Comparison of ENCODE assay signal across 22 mouse cellular contexts in the genomic region with DNA sequence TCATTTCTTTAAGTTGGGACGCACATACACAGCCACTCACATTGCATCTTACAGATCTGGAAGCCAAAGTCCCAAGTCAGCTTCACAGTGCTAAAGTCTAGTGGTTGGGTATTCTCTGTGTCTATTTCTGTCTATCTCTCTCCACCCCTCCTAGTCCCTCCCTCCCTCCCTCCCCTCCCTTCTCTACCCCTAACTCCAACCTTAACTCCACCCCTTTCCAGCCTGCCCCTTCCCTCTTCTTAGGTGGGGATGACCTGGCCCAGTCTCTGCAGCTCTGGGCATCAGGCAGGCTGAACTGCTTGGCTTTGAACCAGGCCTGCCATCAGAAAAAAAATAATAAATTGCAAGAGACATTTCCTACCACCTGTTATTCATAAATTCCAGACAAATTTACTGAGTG.
DNase-seq lines count a peak whose midpoint lies in the region; ATAC-seq lines count a peak whose summit lies in the region.
"Had no signal": no experiment of that assay in that cellular context is flagged by ENCODE, and none has a peak within 500 bp of the region (broad histone marks: within the 10 kb centered on the region; RNA-seq: fewer than 3 reads in every experiment).

No protein-coding gene starts in this region.

- ATAC-seq in embryonic facial prominence, embryonic 11.5 days (replicated peaks; ENCODE audit: insufficient number of reproducible peaks, low FRiP score, low TSS enrichment, low read depth), result peak; percentile 41; the same call in 1 of the 2 replicates
- ATAC-seq in limb, embryonic 12.5 days (ENCODE audit: insufficient number of reproducible peaks, insufficient read depth, low FRiP score, low TSS enrichment, low read depth), result 0 out of 2 replicates have a peak, but pooled peaks have one; percentile 30
- ATAC-seq in neural tube, embryonic 15.5 days (ENCODE audit: low FRiP score), result no peak
- ATAC-seq in kidney, embryonic 14.5 days (ENCODE audit: low FRiP score, low TSS enrichment), result no peak
- ATAC-seq: CD4-positive, CD25-positive, alpha-beta regulatory T cell, adult 4 months; forebrain, embryonic 13.5 days; intestine, embryonic 16.5 days; Patski had no signal

- H3K4me2 ChIP-seq in embryonic facial prominence, embryonic 11.5 days (ENCODE audit: low read depth, low read length), result no peak overlapping the region
- no peak overlapping the region for H3K4me2 ChIP-seq in limb, embryonic 12.5 days
- H3K4me2 ChIP-seq in neural tube, embryonic 15.5 days, result 0 out of 2 replicates have a peak overlapping the region, but pooled peaks have one; percentile 15
- no peak overlapping the region for H3K4me2 ChIP-seq in kidney, embryonic 14.5 days (replicated peaks; ENCODE audit: low read depth, low read length)
- H3K4me2 ChIP-seq: forebrain, embryonic 13.5 days had no signal

- H3K9me3 ChIP-seq in embryonic facial prominence, embryonic 11.5 days (replicated peaks; ENCODE audit: control insufficient read depth, low read length), result no peaks in the 10 kb centered on the region
- no peaks in the 10 kb centered on the region for H3K9me3 ChIP-seq in embryonic facial prominence, embryonic 10.5 days
- H3K9me3 ChIP-seq in limb, embryonic 12.5 days, result no peaks in the 10 kb centered on the region
- H3K9me3 ChIP-seq in limb, embryonic 10.5 days (replicated peaks), result no peaks in the 10 kb centered on the region
- no peaks in the 10 kb centered on the region for H3K9me3 ChIP-seq in neural tube, embryonic 15.5 days (replicated peaks)
- no peaks in the 10 kb centered on the region for H3K9me3 ChIP-seq in kidney, embryonic 14.5 days (ENCODE audit: control insufficient read depth, low read length)
- H3K9me3 ChIP-seq: embryonic facial prominence, embryonic 13.5 days; forebrain, embryonic 13.5 days; heart, embryonic 10.5 days had no signal

- H3K36me3 ChIP-seq in embryonic facial prominence, embryonic 11.5 days (replicated peaks; ENCODE audit: control insufficient read depth, insufficient read depth, low read depth, low read length), result no peaks in the 10 kb centered on the region
- no peaks in the 10 kb centered on the region for H3K36me3 ChIP-seq in embryonic facial prominence, embryonic 10.5 days (replicated peaks)
- no peaks in the 10 kb centered on the region for H3K36me3 ChIP-seq in limb, embryonic 12.5 days
- H3K36me3 ChIP-seq in limb, embryonic 10.5 days, result no peaks in the 10 kb centered on the region
- H3K36me3 ChIP-seq in neural tube, embryonic 15.5 days, result no peaks in the 10 kb centered on the region
- no peaks in the 10 kb centered on the region for H3K36me3 ChIP-seq in kidney, embryonic 14.5 days (ENCODE audit: control insufficient read depth, insufficient read depth, low read length)
- H3K36me3 ChIP-seq: embryonic facial prominence, embryonic 13.5 days; heart, embryonic 10.5 days had no signal

- no peak overlapping the region for H3K4me3 ChIP-seq in embryonic facial prominence, embryonic 11.5 days (ENCODE audit: low read depth, low read length)
- no peak overlapping the region for H3K4me3 ChIP-seq in embryonic facial prominence, embryonic 10.5 days
- H3K4me3 ChIP-seq in limb, embryonic 12.5 days (replicated peaks), result no peak overlapping the region
- H3K4me3 ChIP-seq in limb, embryonic 10.5 days, result no peak overlapping the region
- no peak overlapping the region for H3K4me3 ChIP-seq in neural tube, embryonic 15.5 days (replicated peaks)
- H3K4me3 ChIP-seq in kidney, embryonic 14.5 days (ENCODE audit: low read length), result no peak overlapping the region
- H3K4me3 ChIP-seq: embryonic facial prominence, embryonic 13.5 days; forebrain, embryonic 13.5 days; heart, embryonic 10.5 days had no signal

- no peak for DNase-seq in embryonic facial prominence, embryonic 11.5 days (ENCODE audit: low spot score)
- no peak for DNase-seq in embryonic facial prominence, embryonic 10.5 days (ENCODE audit: low spot score)
- no peak for DNase-seq in limb, embryonic 10.5 days (ENCODE audit: low spot score)
- peak; percentile 54 for DNase-seq in forelimb bud, embryonic 11.5 days (ENCODE audit: low read depth, low spot score)
- no peak for DNase-seq in thymus, postnatal 4 days
- DNase-seq: adrenal gland, adult 8-10 months; adrenal gland, postnatal 36 days; B cell, adult 2 months; cerebellum, adult 8-10 months; cerebellum, postnatal 14 days; heart, adult 18-20 months; heart, postnatal 10 days; heart, postnatal 4 days had no signal

- WGBS in embryonic facial prominence, embryonic 11.5 days, result 96% methylated on average over 1 of the region's 1 CpGs
- 93% methylated on average over 1 of the region's 1 CpGs for WGBS in embryonic facial prominence, embryonic 10.5 days
- WGBS in limb, embryonic 12.5 days, result 65% methylated on average over 1 of the region's 1 CpGs
- WGBS in limb, embryonic 10.5 days, result 94% methylated on average over 1 of the region's 1 CpGs
- WGBS in neural tube, embryonic 15.5 days, result 92% methylated on average over 1 of the region's 1 CpGs
- WGBS in kidney, embryonic 14.5 days, result 88% methylated on average over 1 of the region's 1 CpGs

- H3K4me1 ChIP-seq in embryonic facial prominence, embryonic 11.5 days (ENCODE audit: control insufficient read depth, insufficient read depth, low read length), result peaks cover 4% of the 10 kb centered on the region
- H3K4me1 ChIP-seq in embryonic facial prominence, embryonic 10.5 days, result peaks cover 53% of the 10 kb centered on the region
- H3K4me1 ChIP-seq in limb, embryonic 12.5 days (replicated peaks), result peaks cover 50% of the 10 kb centered on the region
- H3K4me1 ChIP-seq in limb, embryonic 10.5 days, result peaks cover 63% of the 10 kb centered on the region
- H3K4me1 ChIP-seq in neural tube, embryonic 15.5 days, result peaks cover 44% of the 10 kb centered on the region
- peaks cover 22% of the 10 kb centered on the region for H3K4me1 ChIP-seq in kidney, embryonic 14.5 days (ENCODE audit: control insufficient read depth, insufficient read depth, low read length)

- H3K9ac ChIP-seq in embryonic facial prominence, embryonic 11.5 days (replicated peaks; ENCODE audit: low read length), result no peak overlapping the region
- H3K9ac ChIP-seq in limb, embryonic 12.5 days (replicated peaks), result no peak overlapping the region
- no peak overlapping the region for H3K9ac ChIP-seq in neural tube, embryonic 15.5 days (replicated peaks)
- no peak overlapping the region for H3K9ac ChIP-seq in kidney, embryonic 14.5 days (ENCODE audit: low read depth, low read length)
- H3K9ac ChIP-seq: embryonic facial prominence, embryonic 13.5 days; forebrain, embryonic 13.5 days had no signal

- H3K27me3 ChIP-seq in embryonic facial prominence, embryonic 11.5 days (ENCODE audit: control insufficient read depth, insufficient read depth, low read length), result peaks cover 12% of the 10 kb centered on the region
- peaks cover 67% of the 10 kb centered on the region for H3K27me3 ChIP-seq in embryonic facial prominence, embryonic 10.5 days (replicated peaks; ENCODE audit: low read depth, poor library complexity, severe bottlenecking)
- peaks cover 99% of the 10 kb centered on the region for H3K27me3 ChIP-seq in limb, embryonic 12.5 days
- H3K27me3 ChIP-seq in limb, embryonic 10.5 days (ENCODE audit: low read depth, poor library complexity, severe bottlenecking), result peaks cover 94% of the 10 kb centered on the region
- H3K27me3 ChIP-seq in neural tube, embryonic 15.5 days (replicated peaks), result peaks cover 31% of the 10 kb centered on the region
- H3K27me3 ChIP-seq in kidney, embryonic 14.5 days (ENCODE audit: control insufficient read depth, insufficient read depth, low read length), result peaks cover 39% of the 10 kb centered on the region

- H3K27ac ChIP-seq in embryonic facial prominence, embryonic 11.5 days (replicated peaks; ENCODE audit: low read depth, low read length), result no peak overlapping the region
- no peak overlapping the region for H3K27ac ChIP-seq in embryonic facial prominence, embryonic 10.5 days (replicated peaks)
- H3K27ac ChIP-seq in limb, embryonic 12.5 days, result no peak overlapping the region
- no peak overlapping the region for H3K27ac ChIP-seq in limb, embryonic 10.5 days
- H3K27ac ChIP-seq in neural tube, embryonic 15.5 days (replicated peaks), result no peak overlapping the region
- H3K27ac ChIP-seq in kidney, embryonic 14.5 days (ENCODE audit: low read depth, low read length), result no peak overlapping the region
- H3K27ac ChIP-seq: embryonic facial prominence, embryonic 13.5 days; forebrain, embryonic 13.5 days; heart, embryonic 10.5 days had no signal

Comparison
In these comparisons a context has a peak if more than half of its experiments do, and no peak if none do; other contexts are left out.
1. ATAC-seq: peak in embryonic facial prominence, embryonic 11.5 days (single experiment) and limb, embryonic 12.5 days (single experiment); none in neural tube, embryonic 15.5 days (single experiment) and kidney, embryonic 14.5 days (single experiment).